Mouse (Mus musculus) layer of hippocampus, postnatal 10 days (tissue): ENCODE measurements around the gene Uvrag. TPM values are rescaled to one million over a fixed set of nuclear protein-coding genes. Genes with fewer than 3 reads are reported as not detected.

Experiments
- DNase-seq, 2 experiments: peaks; one replicate each; pipeline ENCODE4 v3.0.0; 2021; ENCODE audit warnings: low spot score in 2 of 2
- total RNA-seq, 2 experiments: library from RNA; stranded (reverse); gene quantifications; 2 replicates each; pipeline ENCODE4 v1.2.3; 2021

Uvrag gene
- total RNA-seq, 2 experiments from 2014 or later = 37.6 to 41.0 TPM

DNA sequence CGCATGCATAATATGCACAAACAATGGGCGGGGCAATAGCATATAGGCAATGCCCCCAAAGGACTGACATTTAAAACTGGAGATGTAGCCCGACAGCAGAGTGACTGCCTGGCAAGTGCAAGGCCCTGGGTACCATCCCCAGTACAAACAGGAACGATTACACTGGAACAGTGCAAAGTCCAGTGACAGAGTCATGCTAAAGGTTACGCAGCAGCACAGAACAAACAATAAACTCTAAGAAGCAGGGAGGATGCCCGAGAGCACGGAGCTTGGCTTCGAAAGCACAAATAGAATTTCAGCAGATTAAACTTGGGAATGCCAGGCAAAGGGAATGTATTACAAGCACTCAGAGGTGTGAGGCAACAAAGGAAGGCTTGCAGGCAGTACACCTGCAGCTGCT, 40.4 kb downstream of the Uvrag start:
- no peak for DNase-seq

GRCm38 (mm10) chr7:99100087-99100486, 40.9 kb downstream of the Uvrag start:
- DNase-seq = no peak

- DNase-seq = no peak
These were observed 43.2 kb downstream of the Uvrag start for GRCm38 (mm10) chr7:99097781-99098180.

GRCm38 (mm10) chr7:99097128-99097527, 43.8 kb downstream of the Uvrag start:
- DNase-seq = no peak

- DNase-seq = no peak
These were observed 45.8 kb downstream of the Uvrag start for GRCm38 (mm10) chr7:99095191-99095590.

- no peak for DNase-seq
These were observed 46.6 kb downstream of the Uvrag start for GRCm38 (mm10) chr7:99094336-99094735.

DNA sequence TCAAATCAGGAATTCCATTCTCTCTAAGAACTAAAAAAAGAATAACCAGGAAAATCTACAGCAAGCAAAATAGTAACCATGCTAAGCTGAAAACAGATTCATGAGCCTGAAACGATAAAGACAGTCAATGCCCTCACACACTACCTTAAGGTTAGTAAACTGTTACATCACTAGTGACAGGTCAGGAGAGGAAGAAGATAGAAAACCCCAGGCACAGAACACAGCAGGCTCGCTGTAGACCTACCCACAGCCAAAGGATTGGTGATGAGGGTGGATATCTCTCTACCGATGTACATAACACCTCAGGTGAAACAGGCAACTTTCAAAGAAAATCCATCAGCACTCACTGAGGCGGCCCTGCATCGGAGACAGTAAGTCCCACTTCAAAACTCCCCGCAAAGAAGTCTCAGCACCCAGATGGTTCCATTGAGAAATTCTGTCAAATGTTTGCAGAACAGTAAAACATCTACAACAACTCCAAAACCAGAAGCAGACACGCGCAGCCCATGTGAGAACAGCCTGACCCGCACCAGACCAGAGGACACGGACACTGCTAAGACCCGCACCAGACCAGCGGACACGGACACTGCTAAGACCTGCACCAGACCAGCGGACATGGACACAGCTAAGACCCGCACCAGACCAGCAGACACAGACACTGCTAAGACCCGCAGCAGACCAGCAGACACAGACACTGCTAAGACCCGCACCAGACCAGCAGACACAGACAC, 48.9 kb downstream of the Uvrag start:
- no peak for DNase-seq

DNA sequence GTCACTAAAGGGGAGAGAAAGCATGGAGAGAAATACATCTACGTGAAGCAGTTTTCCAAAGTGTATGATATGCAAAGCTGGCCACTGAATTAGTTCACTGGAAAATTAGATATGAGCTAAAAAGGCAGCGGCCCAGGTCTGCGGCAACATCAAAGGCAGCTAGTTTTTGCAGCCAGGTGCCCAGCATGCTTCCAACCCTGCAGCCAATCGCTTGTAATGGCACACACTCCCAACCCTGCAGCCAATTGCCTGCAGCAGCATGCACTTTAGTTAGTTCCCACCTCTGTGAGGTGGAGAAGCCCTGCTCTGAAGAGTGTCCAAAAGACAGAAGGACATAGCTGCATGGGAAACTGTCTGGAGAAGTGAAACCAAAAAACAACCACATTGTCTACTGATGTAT, 51.2 kb downstream of the Uvrag start:
- DNase-seq = no peak

DNA sequence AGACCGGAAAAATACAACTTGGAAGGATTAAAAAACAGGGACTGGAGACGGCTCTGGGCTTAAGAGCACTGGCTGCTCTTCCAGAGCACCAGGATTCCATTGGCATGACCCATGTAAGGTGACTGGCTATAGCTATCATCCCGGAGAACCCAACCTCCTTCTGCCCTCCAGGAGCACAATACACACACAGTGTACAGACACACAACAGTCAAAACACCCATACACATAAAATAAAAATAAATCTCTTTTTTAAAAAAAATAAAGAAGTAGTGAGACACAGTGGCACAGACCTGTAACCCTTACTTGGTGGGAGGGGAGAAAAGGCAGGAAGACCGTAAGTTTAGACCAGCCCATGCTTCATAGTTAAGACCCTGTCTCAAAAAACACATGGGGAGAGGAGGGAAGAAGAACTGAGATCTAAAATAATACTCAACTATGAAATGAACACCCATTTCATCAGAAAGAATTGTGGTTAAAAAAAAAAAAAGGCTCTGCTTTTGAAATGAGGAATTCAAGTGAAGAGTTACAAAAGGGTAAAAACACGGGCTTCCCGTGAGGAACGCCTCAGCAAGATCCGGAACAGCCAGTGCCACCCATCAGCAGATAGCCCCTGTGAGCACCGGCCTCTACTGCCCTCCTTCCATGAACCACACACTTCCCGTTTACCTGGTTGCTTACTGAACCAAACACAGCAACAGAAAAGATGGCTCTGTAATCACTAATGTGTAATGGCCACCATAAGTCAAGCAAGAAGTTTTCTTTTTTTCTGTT, 52.2 kb downstream of the Uvrag start:
- no peak for DNase-seq

GRCm38 (mm10) chr7:99087581-99087980, 53.4 kb downstream of the Uvrag start:
- no peak for DNase-seq

- DNase-seq = no peak
These were observed 54.1 kb downstream of the Uvrag start for GRCm38 (mm10) chr7:99086646-99087443.

DNA sequence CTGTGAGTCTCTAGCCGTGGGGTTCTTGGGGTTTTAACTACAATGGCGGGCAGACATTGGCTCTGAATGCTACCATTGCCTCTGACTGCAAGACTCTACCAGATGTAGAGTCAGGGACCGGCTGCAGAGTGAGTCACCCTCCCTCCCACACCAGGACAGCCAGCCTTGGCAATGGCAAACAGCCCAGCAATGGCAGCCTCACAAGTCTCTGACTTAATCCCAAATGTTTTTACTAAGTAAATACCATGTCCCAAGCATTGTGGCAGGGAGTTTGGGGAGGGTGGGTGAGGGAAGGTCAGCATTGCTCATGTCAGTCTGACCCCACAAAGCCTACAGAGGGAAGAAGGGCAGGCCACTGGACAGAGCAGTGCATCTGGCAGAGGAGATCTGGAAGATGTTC, 55.7 kb downstream of the Uvrag start:
- DNase-seq = no peak

DNA sequence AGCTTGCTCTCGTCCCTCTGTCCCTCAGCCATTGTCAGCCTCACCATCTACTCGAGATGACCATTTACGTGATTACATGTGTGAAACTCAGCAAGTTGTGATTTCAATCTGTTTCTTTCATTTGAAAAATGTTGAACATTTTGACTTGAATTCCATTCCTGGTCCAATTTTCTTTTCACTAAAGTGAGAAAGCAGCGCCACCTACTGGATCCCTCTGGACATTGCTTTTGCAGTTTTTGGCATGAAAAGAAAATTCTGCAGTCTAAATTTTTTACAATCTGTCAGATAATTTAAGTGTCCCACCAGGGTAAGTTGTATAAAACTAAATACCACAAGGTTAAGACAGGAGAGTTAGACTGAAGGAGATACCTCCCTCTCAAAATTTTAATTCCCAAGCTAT, 61.4 kb downstream of the Uvrag start:
- DNase-seq = peak; percentile 81 to 83

DNA sequence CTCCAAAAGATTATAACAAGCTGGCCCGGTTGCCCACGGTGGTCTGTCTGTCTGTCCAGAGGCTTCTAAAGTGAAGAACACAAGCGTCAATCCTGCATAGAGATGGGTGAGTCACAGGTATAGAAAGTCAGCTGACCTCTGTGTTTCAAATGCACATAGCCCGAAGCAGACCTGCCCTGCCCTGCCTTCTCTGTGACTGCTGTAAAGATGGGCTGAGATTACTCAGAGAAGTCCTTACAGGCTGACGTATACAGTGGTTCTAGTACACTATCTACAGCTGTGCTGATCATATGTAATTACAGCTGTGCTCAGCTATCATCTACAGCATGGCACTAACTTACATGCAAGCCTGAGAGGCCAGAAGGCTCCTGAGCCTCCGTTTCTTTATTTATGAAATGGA, 62.1 kb downstream of the Uvrag start:
- no peak for DNase-seq

GRCm38 (mm10) chr7:99077234-99077633, 63.7 kb downstream of the Uvrag start:
- no peak for DNase-seq

DNA sequence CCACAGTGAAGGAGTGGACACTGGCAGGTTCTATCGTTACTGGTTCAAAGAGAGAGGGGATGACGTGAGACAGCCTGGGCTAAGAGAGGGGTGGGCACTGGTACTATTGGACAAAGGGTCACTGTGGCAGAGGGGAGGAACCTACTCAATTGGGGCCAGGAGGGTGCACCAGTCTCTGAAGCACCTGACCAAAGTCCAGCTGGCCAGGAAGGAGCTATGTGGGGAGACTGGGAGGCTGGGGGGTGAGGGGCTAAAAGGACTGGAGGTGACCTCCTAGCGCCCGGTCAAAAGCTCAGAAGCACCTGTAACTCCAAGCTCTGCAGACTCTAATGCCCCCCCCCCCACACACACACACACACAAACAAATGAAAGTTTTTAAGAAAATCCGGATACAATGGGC, 65.8 kb downstream of the Uvrag start:
- no peak for DNase-seq

DNA sequence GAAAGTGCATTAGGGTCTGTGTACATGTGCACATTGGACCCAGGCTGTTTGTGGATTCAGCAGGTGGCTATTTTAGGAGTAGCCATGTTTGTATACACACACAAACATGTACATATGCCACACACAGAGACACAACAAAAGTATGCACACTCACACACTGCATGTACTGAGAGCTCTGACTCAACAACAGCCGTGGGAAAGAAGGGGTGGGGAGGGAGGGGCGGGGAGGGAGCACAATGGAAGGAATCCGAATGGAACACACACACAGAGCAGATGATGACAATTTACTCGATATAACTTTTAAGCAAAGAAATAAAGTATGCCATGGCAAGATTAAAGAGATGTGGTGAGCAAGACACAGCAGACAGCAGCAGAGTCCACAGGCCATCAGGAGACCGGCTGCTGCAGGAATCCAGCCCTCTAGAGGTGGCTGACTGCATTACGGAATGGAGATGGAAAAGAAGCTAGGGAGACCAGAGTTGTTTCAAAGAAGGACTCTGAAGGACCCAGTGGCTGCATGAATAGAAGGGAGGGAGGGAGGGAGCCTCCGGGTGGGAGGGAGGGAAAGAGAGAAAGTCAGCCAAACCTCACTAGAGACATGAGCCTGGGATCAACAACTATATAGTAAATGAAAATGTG, 67.1 kb downstream of the Uvrag start:
- DNase-seq = peak; percentile 47 to 59

GRCm38 (mm10) chr7:99067710-99068109, 73.2 kb downstream of the Uvrag start:
- no peak for DNase-seq

GRCm38 (mm10) chr7:99065920-99066319, 75.0 kb downstream of the Uvrag start:
- DNase-seq = no peak

DNA sequence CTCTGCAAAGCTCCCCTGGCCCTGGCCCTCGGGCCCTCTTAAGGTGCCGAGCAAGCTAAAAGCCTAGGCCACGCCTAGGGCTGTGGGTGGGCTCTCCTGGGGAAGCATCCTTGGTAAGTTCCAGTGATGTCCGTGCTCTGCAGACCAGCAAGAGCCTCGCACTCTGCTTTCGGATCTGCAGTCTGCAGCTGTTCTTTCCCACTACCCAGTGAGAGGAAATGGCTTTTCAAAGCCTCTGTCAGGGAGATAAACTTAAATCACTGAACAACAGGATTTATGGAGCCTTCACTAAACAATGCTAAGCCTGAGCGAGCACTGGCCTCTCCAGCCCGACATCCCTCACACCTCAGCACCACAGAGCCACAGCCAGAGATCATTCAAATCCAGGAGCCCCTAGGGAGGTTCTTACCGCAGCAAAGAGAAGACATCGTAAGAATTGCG, 75.5 kb downstream of the Uvrag start:
- DNase-seq = no peak

DNA sequence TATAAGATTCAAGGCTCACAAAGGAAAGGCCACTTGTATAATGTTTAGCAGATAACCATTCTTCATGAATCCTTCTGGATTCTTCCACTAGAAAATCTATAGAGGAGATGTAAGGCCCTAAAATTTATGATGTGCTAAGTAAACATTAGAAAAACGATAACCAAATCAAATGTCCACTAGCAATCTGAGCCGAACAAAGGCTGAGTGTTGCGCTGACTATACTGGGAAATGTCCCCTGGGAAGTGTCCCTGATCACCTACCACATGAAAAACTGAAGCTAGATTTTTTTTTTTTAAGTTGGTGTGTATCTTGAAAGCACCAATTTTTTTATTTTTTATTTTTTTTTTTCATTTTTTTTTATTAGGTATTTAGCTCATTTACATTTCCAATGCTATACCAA, 76.1 kb downstream of the Uvrag start:
- DNase-seq = no peak
